ENCODE assay signal across 8 mouse cellular contexts in genomic region chr5:89701241-89702007, GRCm38 (mm10).
A peak's percentile ranks its signal among the peaks of the same experiment; 100 is the strongest.
DNase-seq lines count a peak whose midpoint lies in the region; ATAC-seq lines count a peak whose summit lies in the region.

No protein-coding gene starts in this region.

- no peaks in the 10 kb centered on the region for H3K27me3 ChIP-seq in neural tube, embryonic 12.5 days (replicated peaks)
- H3K27me3 ChIP-seq in embryonic facial prominence, embryonic 13.5 days = no peaks in the 10 kb centered on the region
- H3K27me3 ChIP-seq in hindbrain, embryonic 16.5 days (replicated peaks; ENCODE audit: control insufficient read depth, insufficient read depth, low read length) = no peaks in the 10 kb centered on the region

- no peaks in the 10 kb centered on the region for H3K36me3 ChIP-seq in neural tube, embryonic 12.5 days
- H3K36me3 ChIP-seq in embryonic facial prominence, embryonic 13.5 days = peaks cover 8% of the 10 kb centered on the region; the same call in 1 of the 2 replicates
- no peaks in the 10 kb centered on the region for H3K36me3 ChIP-seq in hindbrain, embryonic 16.5 days (ENCODE audit: control insufficient read depth, insufficient read depth, low read length)

- H3K9ac ChIP-seq in neural tube, embryonic 12.5 days = no peak overlapping the region
- no peak overlapping the region for H3K9ac ChIP-seq in embryonic facial prominence, embryonic 13.5 days
- H3K9ac ChIP-seq in hindbrain, embryonic 16.5 days (ENCODE audit: low read depth, low read length) = no peak overlapping the region

- H3K27ac ChIP-seq in neural tube, embryonic 12.5 days = no peak overlapping the region
- H3K27ac ChIP-seq in embryonic facial prominence, embryonic 13.5 days = no peak overlapping the region
- peak overlapping the region; percentile 29; the same call in 1 of the 2 replicates for H3K27ac ChIP-seq in hindbrain, embryonic 16.5 days (ENCODE audit: low read depth, low read length)

- no peak overlapping the region for H3K4me2 ChIP-seq in neural tube, embryonic 12.5 days (replicated peaks)
- H3K4me2 ChIP-seq in embryonic facial prominence, embryonic 13.5 days = no peak overlapping the region
- H3K4me2 ChIP-seq in hindbrain, embryonic 16.5 days (ENCODE audit: low read length) = peak overlapping the region; percentile 31

- no peak overlapping the region for H3K4me3 ChIP-seq in neural tube, embryonic 12.5 days
- no peak overlapping the region for H3K4me3 ChIP-seq in embryonic facial prominence, embryonic 13.5 days
- H3K4me3 ChIP-seq in hindbrain, embryonic 16.5 days (ENCODE audit: low read length) = no peak overlapping the region

- no peaks in the 10 kb centered on the region for H3K9me3 ChIP-seq in neural tube, embryonic 12.5 days
- H3K9me3 ChIP-seq in embryonic facial prominence, embryonic 13.5 days = no peaks in the 10 kb centered on the region
- H3K9me3 ChIP-seq in hindbrain, embryonic 16.5 days (ENCODE audit: control insufficient read depth, low read length) = no peaks in the 10 kb centered on the region

- H3K4me1 ChIP-seq in neural tube, embryonic 12.5 days = peaks cover 3% of the 10 kb centered on the region; the same call in 1 of the 2 replicates
- peaks cover 13% of the 10 kb centered on the region for H3K4me1 ChIP-seq in embryonic facial prominence, embryonic 13.5 days
- peaks cover 3% of the 10 kb centered on the region for H3K4me1 ChIP-seq in hindbrain, embryonic 16.5 days (ENCODE audit: control insufficient read depth, insufficient read depth, low read depth, low read length)

- peak; percentile 82 for ATAC-seq in neural tube, embryonic 12.5 days (ENCODE audit: low FRiP score, low read depth)
- ATAC-seq in embryonic facial prominence, embryonic 13.5 days (ENCODE audit: insufficient number of reproducible peaks, insufficient read depth, low FRiP score, low TSS enrichment, low read depth) = peak; percentile 77
- peak; percentile 95 for ATAC-seq in hindbrain, embryonic 16.5 days

- DNase-seq in neural tube, embryonic 10.5 days (ENCODE audit: extremely low spot score, low spot score) = no peak
- peak; percentile 75 to 78 for DNase-seq in left cerebral cortex, postnatal 25 days (ENCODE audit: low spot score in 2 of 2)
- peak; percentile 81 for DNase-seq in right cerebral cortex, postnatal 14 days
- no peak for DNase-seq in spleen, postnatal 36 days (ENCODE audit: low spot score in 2 of 2)
- no peak for DNase-seq in liver

- intact Hi-C loops in left cerebral cortex, postnatal 25 days (cut with DNase I) = no loop called here

- WGBS in neural tube, embryonic 12.5 days = 69% methylated on average over 9 of the region's 9 CpGs
- 74% methylated on average over 9 of the region's 9 CpGs for WGBS in embryonic facial prominence, embryonic 13.5 days
- 45% methylated on average over 9 of the region's 9 CpGs for WGBS in hindbrain, embryonic 16.5 days

Comparison
In these comparisons a context has a peak if more than half of its experiments do, and no peak if none do; other contexts are left out.
1. DNase-seq: peak in left cerebral cortex, postnatal 25 days (2 of 2) and right cerebral cortex, postnatal 14 days (single experiment); none in neural tube, embryonic 10.5 days (single experiment), spleen, postnatal 36 days (0 of 2) and liver (single experiment).
2. Peak in every context shown above with its lines, with median percentiles within 50 percentile points of each other: ATAC-seq.